Mouse (Mus musculus): ENCODE measurements around the gene Gpr157.

Gene Gpr157

GRCm38 (mm10) chr4:150109636-150110035 is 22.5 kb downstream of the Gpr157 start:
- DNase-seq (ENCODE audit: low spot score in 2 of 2): no peak

- no peak for DNase-seq (ENCODE audit: low spot score in 2 of 2)
Measured at GRCm38 (mm10) chr4:150110373-150110772, 23.2 kb downstream of the Gpr157 start.

DNA sequence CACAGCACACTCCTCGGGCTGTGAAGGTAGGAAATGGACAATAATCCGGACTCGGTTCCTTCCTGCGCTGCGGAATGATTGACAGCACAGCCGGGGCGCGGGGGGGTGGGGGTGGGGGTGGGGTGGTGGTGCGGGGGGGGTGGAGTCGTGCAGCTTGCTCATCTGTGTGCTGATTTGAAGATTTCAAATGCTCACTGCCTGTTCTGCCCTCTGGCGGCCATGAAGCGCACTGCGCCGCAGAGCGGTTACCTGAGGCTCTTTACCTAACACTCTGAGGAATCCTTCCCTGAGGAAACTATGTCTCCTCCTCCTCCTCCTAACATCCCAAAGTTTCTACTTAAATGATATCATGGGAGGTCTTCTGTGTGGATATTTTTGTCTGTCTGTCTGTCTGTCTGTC is 25.7 kb downstream of the Gpr157 start:
- DNase-seq (ENCODE audit: low spot score in 2 of 2): peak; percentile 35 to 72

DNA sequence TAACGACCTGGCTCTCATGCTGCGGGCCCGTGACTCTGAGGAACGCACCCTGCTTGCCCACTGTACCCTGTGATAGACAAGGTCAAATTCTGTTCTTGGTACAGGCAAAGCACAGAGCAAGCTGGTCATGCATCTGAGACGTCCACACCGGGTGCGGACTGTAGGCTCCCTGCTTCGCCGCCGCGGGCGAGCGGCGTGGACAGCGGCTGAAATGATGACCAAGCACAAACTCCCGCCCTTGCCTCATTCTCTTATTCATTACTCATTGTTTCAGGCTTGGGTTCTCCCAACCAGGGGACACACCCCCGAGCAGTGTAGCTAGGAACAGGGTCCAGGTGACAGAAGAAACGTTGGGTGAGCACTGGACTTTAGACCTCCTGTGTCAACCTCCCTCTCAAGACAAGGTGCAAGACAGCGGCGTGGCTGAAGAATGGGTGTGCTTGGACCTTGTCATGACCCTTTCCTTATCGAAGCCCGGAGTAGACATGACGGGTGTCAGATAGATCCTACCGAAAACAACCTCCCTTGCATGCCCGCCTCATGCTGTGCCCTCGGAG is 27.4 kb downstream of the Gpr157 start:
- DNase-seq (ENCODE audit: low spot score in 2 of 2): no peak

GRCm38 (mm10) chr4:150117311-150117710 is 30.1 kb downstream of the Gpr157 start:
- no peak for DNase-seq (ENCODE audit: low spot score in 2 of 2)

DNA sequence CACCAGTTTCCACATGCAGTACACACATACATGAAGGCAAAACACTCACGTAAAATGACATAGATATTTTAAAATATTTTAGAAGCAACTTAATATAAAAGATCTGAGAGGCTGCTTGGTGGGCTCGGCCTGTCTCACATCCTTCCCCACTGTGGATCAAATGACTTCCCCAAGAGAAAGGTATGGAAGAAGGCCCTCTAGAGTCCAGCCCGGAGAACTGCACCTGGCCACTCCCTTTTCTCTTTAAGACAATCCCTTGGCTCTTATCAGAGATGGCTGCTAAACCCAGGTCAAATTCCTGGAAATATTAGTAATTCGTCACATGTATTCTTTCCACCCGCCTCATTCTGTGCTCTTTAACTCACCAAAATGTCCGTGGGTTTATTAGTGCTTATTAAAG is 31.0 kb downstream of the Gpr157 start:
- no peak for DNase-seq (ENCODE audit: low spot score in 2 of 2)

- DNase-seq (ENCODE audit: low spot score in 2 of 2): no peak
Measured at GRCm38 (mm10) chr4:150119055-150119454, 31.9 kb downstream of the Gpr157 start, which contains the start of gene Slc2a5. Gene Slc2a5, plus strand, starts transcription at chr4:150119283.

DNA sequence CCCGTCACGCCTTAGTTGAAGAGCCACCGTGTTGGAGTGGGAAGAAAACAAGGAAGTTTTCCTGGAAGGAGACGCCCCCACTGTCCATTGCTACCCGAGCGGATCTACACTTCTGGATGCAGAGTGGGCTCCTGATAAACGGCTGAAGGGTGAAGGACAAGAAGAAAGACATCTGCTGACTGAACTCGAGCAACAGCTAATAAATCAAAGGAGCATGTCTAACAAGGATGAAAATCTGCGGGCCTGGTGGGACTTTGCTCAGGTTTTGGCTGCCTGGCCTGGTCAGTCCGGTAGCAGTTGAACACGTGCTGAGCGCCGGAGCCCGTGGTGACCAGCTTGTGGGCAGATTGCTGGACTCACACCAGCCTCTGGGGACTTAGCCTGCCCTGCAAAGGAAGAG is 32.5 kb downstream of the Gpr157 start:
- no peak for DNase-seq (ENCODE audit: low spot score in 2 of 2)

GRCm38 (mm10) chr4:150120173-150120833 is 33.1 kb downstream of the Gpr157 start:
- DNase-seq (ENCODE audit: low spot score in 2 of 2): no peak

DNA sequence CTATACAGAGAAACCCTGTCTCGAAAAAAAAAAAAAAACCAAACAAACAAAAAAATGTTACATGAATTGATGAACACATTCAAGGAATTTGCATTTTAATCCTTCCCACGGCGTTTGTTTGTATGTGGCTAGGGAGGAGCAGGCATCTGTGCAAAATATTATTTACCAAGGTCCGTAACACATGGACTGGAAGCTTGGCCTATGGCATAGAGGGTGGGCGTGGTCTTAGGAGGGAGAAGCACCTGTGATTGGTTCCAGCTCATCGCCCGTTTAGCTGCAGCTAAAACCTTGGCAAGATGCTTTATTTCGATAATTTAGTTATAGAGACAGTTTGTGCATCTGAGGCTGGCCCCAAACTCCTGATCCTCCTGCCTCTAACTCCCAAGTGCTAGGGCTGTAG is 34.3 kb downstream of the Gpr157 start:
- no peak for DNase-seq (ENCODE audit: low spot score in 2 of 2)

- DNase-seq (ENCODE audit: low spot score in 2 of 2): no peak
Measured at GRCm38 (mm10) chr4:150122476-150122875, 35.3 kb downstream of the Gpr157 start.

GRCm38 (mm10) chr4:150126373-150126772 is 39.2 kb downstream of the Gpr157 start:
- no peak for DNase-seq (ENCODE audit: low spot score in 2 of 2)

- no peak for DNase-seq (ENCODE audit: low spot score in 2 of 2)
Measured at GRCm38 (mm10) chr4:150127894-150128293, 40.7 kb downstream of the Gpr157 start.

DNA sequence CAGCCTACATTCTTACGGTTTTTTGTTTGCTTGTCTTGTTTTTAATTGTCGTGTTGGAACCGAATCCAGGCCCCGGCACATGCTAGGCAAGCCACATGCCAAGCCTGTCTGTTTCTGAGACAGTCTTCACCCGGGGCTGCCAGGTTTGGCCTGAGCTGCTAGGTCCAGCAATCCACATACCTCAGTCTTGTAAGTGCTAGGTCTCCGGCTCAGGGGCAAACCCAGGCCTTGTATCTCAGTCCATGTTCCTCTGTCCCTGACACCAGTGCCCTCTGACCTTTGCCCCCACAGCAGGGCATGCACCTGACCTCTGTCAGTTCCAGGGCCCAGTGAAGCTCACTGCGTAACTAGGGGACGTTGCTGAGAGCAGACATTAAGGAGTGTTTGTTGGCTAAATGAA is 41.4 kb downstream of the Gpr157 start:
- DNase-seq (ENCODE audit: low spot score in 2 of 2): no peak

DNA sequence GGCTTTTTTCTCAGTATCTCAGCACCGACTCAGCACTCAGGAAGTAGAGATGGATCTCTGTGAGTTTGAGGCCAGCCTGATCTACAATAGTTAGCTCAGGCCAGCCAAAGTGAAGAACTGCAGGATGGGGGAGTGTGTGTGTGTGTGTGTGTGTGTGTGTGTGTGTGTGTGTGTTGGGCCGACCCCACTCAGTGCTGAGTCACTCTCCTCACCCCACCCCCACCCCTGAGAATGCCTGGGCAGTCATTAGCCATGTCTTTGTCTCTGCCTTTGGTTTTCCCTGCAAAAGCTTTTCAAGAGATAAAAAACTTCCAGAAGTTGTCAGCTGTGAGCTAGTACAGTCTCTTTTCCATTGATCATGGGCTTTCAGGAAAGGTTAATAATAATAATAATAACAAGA is 43.5 kb downstream of the Gpr157 start:
- DNase-seq (ENCODE audit: low spot score in 2 of 2): no peak

DNA sequence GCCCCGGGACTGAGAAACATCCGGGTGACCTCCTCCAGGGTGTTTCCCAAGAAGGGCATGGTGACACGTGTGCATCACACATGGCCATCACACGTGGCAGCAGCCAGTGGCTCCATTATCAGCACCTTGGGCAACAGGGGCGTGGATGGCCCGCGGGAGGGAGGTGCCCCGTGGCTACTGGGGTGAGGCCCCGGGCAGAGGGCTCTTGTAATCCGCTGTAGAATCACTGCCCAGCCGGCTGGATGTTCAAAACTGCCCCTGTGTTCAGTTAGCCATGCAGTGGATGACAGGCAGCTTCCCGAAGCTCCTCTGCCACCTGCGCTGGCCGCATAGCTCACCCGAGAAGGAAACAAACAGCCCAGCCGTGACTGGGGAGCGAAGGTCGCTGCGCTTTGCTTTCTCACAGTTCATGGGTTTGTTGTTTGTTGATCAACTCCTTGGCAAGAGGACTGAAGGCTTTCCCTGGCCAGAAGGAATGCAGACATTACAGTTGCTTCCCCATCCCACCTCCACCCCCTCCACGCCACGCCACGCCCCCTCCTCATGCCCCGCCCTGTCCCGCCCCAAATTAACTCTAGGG is 45.6 kb downstream of the Gpr157 start:
- no peak for DNase-seq (ENCODE audit: low spot score in 2 of 2)

- DNase-seq (ENCODE audit: low spot score in 2 of 2): no peak
Measured at GRCm38 (mm10) chr4:150135254-150135653, 48.1 kb downstream of the Gpr157 start.

GRCm38 (mm10) chr4:150136693-150137092 is 49.5 kb downstream of the Gpr157 start:
- peak; percentile 68 to 78 for DNase-seq (ENCODE audit: low spot score in 2 of 2)

- DNase-seq (ENCODE audit: low spot score in 2 of 2): no peak
Measured at GRCm38 (mm10) chr4:150137368-150138083, 50.4 kb downstream of the Gpr157 start.

- DNase-seq (ENCODE audit: low spot score in 2 of 2): peak in 1 of 2 experiments; percentile 43
Measured at GRCm38 (mm10) chr4:150138084-150138543, 50.9 kb downstream of the Gpr157 start.

DNA sequence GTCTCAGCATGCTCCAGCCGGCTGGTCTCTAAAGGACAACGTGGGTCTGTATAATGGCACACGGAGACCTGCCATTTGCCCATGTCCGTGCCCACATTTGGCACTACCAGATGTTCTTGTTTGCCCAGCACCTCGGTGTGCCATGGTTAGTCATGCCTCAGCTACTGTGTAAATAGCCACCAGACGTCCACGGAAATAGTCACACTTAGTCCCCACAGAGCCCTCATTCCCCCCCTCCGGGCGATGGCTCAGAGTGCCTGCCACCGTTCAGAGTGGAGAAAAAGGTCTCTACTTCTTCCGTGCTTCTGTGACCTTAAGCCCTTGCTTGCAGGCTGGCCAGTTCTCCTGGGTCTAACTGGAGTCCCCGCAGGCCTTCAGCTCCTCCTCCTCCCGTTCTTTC is 51.9 kb downstream of the Gpr157 start:
- no peak for DNase-seq (ENCODE audit: low spot score in 2 of 2)

GRCm38 (mm10) chr4:150140346-150140745 is 53.2 kb downstream of the Gpr157 start:
- no peak for DNase-seq (ENCODE audit: low spot score in 2 of 2)

GRCm38 (mm10) chr4:150144242-150144641 is 57.1 kb downstream of the Gpr157 start:
- DNase-seq (ENCODE audit: low spot score in 2 of 2): no peak

All from cerebellum, postnatal 4 days (tissue).